In the genomic region with DNA sequence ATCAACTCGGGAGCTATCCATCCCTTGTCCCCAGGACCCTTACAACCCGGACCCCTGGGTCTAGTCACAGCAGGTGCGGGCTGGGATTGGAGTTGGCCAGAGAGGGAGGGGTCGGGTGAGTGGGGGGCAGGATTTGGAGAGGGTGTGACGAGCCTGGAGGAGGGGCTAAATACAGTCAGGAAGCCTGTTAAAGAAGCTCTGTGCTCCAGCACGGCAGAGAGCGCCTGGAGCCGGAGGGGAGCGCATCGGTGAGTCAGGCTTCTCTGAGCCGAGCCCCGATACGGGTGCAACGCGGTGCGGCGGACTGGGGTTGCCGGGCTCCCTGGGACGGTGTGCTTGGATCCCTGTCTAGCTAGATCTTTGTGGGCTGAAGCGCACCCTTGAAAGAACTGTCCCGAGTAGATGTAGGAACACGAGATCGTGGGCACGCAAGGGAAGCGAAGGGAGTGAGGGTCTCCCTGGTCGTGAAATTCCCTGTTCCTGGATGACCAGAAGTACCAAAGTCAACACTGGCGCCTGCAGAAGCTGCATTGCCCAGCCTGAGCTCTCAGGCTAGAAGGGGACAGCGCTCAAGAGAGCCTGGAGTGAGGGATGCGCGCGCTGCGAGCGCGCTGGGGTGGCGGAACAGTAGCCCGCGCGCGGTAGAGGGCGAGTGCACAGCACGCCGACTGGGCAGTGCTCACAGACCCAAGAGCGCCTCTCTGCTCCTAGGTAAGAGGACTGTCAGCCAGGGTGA, we compare ENCODE assay signal across 8 mouse cellular contexts. TPM values are rescaled to one million over a fixed set of nuclear protein-coding genes. Genes with fewer than 3 reads are reported as not detected.
DNase-seq lines count a peak whose midpoint lies in the region; ATAC-seq and TF ChIP-seq lines count a peak whose summit lies in the region.

A gene (plus strand): TSS at position 207 of the 736 bp plus-strand sequence.

- peak within 1 kb of the TSS; percentile 57 for H3K4me3 ChIP-seq in forebrain, embryonic 10.5 days
- H3K4me3 ChIP-seq in limb, embryonic 13.5 days = peak within 1 kb of the TSS; percentile 59
- H3K4me3 ChIP-seq in small intestine, adult 2 months (ENCODE audit: low read depth, low read length) = peak within 1 kb of the TSS; percentile 22

- no peaks in the 10 kb centered on the region for H3K36me3 ChIP-seq in forebrain, embryonic 10.5 days (replicated peaks)
- H3K36me3 ChIP-seq in limb, embryonic 13.5 days = no peaks in the 10 kb centered on the region
- H3K36me3 ChIP-seq in small intestine, adult 2 months (ENCODE audit: control insufficient read depth, insufficient read depth, low read length) = no peaks in the 10 kb centered on the region

- H3K9me3 ChIP-seq in forebrain, embryonic 10.5 days = no peaks in the 10 kb centered on the region
- H3K9me3 ChIP-seq in limb, embryonic 13.5 days = no peaks in the 10 kb centered on the region

- H3K27ac ChIP-seq in forebrain, embryonic 10.5 days = no peak within 1 kb of the TSS
- H3K27ac ChIP-seq in limb, embryonic 13.5 days = no peak within 1 kb of the TSS
- no peak within 1 kb of the TSS for H3K27ac ChIP-seq in small intestine, adult 2 months (ENCODE audit: insufficient read depth, low read depth, low read length)

- intact Hi-C loops in heart, postnatal 36 days (cut with DNase I) = loop anchor here (5.0 kb wide), 1 partner anchor 133 kb away; no protein-coding TSS in a partner anchor
- intact Hi-C loops in gastrocnemius, postnatal 36 days (cut with DNase I) = no loop called here

- peak within 1 kb of the TSS; percentile 81 for H3K4me2 ChIP-seq in limb, embryonic 13.5 days (replicated peaks)

- H3K9ac ChIP-seq in limb, embryonic 13.5 days = peak within 1 kb of the TSS; percentile 73

- H3K27me3 ChIP-seq in forebrain, embryonic 10.5 days (ENCODE audit: poor library complexity, severe bottlenecking) = peaks cover 63% of the 10 kb centered on the region
- H3K27me3 ChIP-seq in limb, embryonic 13.5 days = peaks cover 51% of the 10 kb centered on the region
- no peaks in the 10 kb centered on the region for H3K27me3 ChIP-seq in small intestine, adult 2 months (ENCODE audit: control insufficient read depth, insufficient read depth, low read length)

- H3K4me1 ChIP-seq in forebrain, embryonic 10.5 days = peaks cover 15% of the 10 kb centered on the region
- peaks cover 38% of the 10 kb centered on the region for H3K4me1 ChIP-seq in limb, embryonic 13.5 days
- H3K4me1 ChIP-seq in small intestine, adult 2 months (ENCODE audit: control insufficient read depth, insufficient read depth, insufficient read length, low read length) = no peaks in the 10 kb centered on the region

- no peak for TF ChIP-seq CTCF in small intestine, adult 2 months (IDR thresholded peaks at IDR 0.05; ENCODE audit: extremely low read depth, insufficient read length, insufficient replicate concordance, low read depth, low read length)

- peak; percentile 81; the same call in 1 of the 2 replicates for ATAC-seq in limb, embryonic 13.5 days (ENCODE audit: low FRiP score, low read depth)

- TF ChIP-seq POLR2A in small intestine, adult 2 months (IDR thresholded peaks at IDR 0.05; ENCODE audit: low read depth, low read length) = no peak

- peak; percentile 42 to 64 for DNase-seq in right cerebral cortex, postnatal 10 days (ENCODE audit: low spot score in 2 of 2)
- no peak for DNase-seq in right cerebral cortex, postnatal 25 days
- DNase-seq in forebrain, embryonic 10.5 days (ENCODE audit: extremely low spot score, low spot score) = peak; percentile 23
- DNase-seq in heart, postnatal 36 days = peak; percentile 65
- no peak for DNase-seq in cerebellum, postnatal 4 days (ENCODE audit: low spot score in 2 of 2)
- no peak for DNase-seq in gastrocnemius, postnatal 36 days

- WGBS in forebrain, embryonic 10.5 days = 1% methylated on average over 43 of the region's 43 CpGs
- WGBS in limb, embryonic 13.5 days = 1% methylated on average over 42 of the region's 43 CpGs
- WGBS in small intestine, adult 2 months = 3% methylated on average over 43 of the region's 43 CpGs

RNA-seq across cellular contexts. Expression of the gene that starts here (rescaled TPM):
- 0.17 and 0.31 TPM in 2 replicates for polyA plus RNA-seq in forebrain, embryonic 10.5 days (2016; fragmentation: Nextera tagmentation; extraction: Ambion mirVana)
- total RNA-seq in heart, postnatal 36 days (2021) = 1 to 10 TPM; 6.1 to 7.6 TPM
- 8.7 and 9.2 TPM in 2 replicates for polyA plus RNA-seq in limb, embryonic 13.5 days (2015; fragmentation: Nextera tagmentation; extraction: Ambion mirVana)
- polyA plus RNA-seq in small intestine, adult 2 months (2012; rRNA removed) = 2.0 and 2.1 TPM in 2 replicates
- total RNA-seq in gastrocnemius, postnatal 36 days (2021) = 1 to 10 TPM in 1 of 2 experiments, under 1 TPM in 1; 0.67 to 1.2 TPM

Comparison
In these comparisons a context has a peak if more than half of its experiments do, and no peak if none do; other contexts are left out.
1. DNase-seq: peak in right cerebral cortex, postnatal 10 days (2 of 2) and heart, postnatal 36 days (2 of 2); none in right cerebral cortex, postnatal 25 days (single experiment), cerebellum, postnatal 4 days (0 of 2) and gastrocnemius, postnatal 36 days (0 of 2).
2. Peak in DNase-seq and H3K4me3 ChIP-seq in forebrain, embryonic 10.5 days; RNA of the gene not detected or under 1 TPM.
3. Peak in every context shown above with its lines, with median percentiles within 50 percentile points of each other: H3K4me3 ChIP-seq.